Mouse (Mus musculus) neural tube, embryonic 14.5 days (tissue): ENCODE measurements around the gene St5. TPM values are rescaled to one million over a fixed set of nuclear protein-coding genes. Genes with fewer than 3 reads are reported as not detected.

Experiments
- ATAC-seq: fragments of 200-750 bp; cut with Nextera tagmentation; 2 replicates; pipeline ENCODE4 v1.8.0; 2017; ENCODE audit warnings: low read depth, mild to moderate bottlenecking, moderate TSS enrichment, moderate library complexity
- H3K27ac ChIP-seq: fragments of 300-500 bp; sonication (generic); 2 replicates; pipeline ENCODE4 v1.5.1; 2014; ENCODE audit warnings: low read depth, mild to moderate bottlenecking, control low read depth, low read length, moderate library complexity, mixed read lengths
- H3K27me3 ChIP-seq: fragments of 300-500 bp; sonication (generic); 2 replicates; pipeline ENCODE4 v1.6.1; 2014; ENCODE audit warnings: low read length; ENCODE audit not compliant: control insufficient read depth, insufficient read depth
- H3K36me3 ChIP-seq: fragments of 300-500 bp; sonication (generic); 2 replicates; pipeline ENCODE4 v1.6.1; 2014; ENCODE audit warnings: low read length, mixed read lengths; ENCODE audit not compliant: control insufficient read depth, insufficient read depth
- H3K4me1 ChIP-seq: fragments of 300-500 bp; sonication (generic); 2 replicates; pipeline ENCODE4 v1.6.1; 2014; ENCODE audit warnings: low read length; ENCODE audit not compliant: control insufficient read depth, insufficient read depth
- H3K4me2 ChIP-seq: fragments of 300-500 bp; sonication (generic); 2 replicates; pipeline ENCODE4 v1.6.1; 2014; ENCODE audit warnings: mild to moderate bottlenecking, low read depth, low read length, control low read depth
- H3K4me3 ChIP-seq: fragments of 300-500 bp; sonication (generic); 2 replicates; pipeline ENCODE4 v1.5.1; 2014; ENCODE audit warnings: low read depth, low read length, control low read depth, mixed read lengths
- H3K9ac ChIP-seq: fragments of 300-500 bp; sonication (generic); replicated peaks from 2 replicates; pipeline ENCODE4 v1.6.1; 2014; ENCODE audit warnings: low read depth, mild to moderate bottlenecking, control low read depth, low read length, mixed read lengths
- H3K9me3 ChIP-seq: fragments of 300-500 bp; sonication (generic); 2 replicates; pipeline ENCODE4 v1.6.1; 2016; ENCODE audit warnings: low read length; ENCODE audit not compliant: control insufficient read depth
- WGBS: fragments of 180-500 bp; shearing (Covaris S2); extraction: QIAGEN DNeasy Blood & Tissue Kit; methylation state at CpG from one replicate; pipeline ENCODE4 v1.1.7; 2014; 5-methylcytosine and 5-hydroxymethylcytosine counted together
- polyA plus RNA-seq: library from polyadenylated mRNA; unstranded; fragments of >200 nt; fragmentation: Nextera tagmentation; extraction: Ambion mirVana; gene quantifications from 2 replicates; pipeline ENCODE4 v1.2.1, GENCODE M21; 2014

St5 gene
- polyA plus RNA-seq, 1 experiment from 2014 or later, result 18.7 TPM

DNA sequence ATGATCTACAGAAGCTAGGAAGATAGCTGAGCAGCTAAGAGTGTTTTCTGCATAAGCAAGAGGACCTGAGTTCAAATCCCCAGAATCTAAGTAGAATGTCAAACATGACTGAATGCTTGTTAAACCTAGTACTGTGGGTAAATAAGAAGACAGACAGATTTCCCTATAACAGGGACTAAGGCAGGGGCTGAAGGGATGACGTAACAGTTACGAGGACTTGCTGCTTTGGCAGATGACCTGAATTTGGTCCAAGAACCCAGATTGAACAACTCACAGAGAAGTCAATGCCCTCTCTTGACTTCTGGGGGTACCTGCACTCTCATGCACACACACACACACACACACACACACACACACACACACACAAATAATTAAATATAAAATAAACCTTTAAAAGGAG lies 93.1 kb downstream of the St5 start:
- Histone ChIP-seq H3K4me3 (no peak overlapping the region), H3K4me1 (peaks cover 4% of the 10 kb centered on the region; the same call in 1 of the 2 replicates), H3K27ac (no peak overlapping the region), H3K9ac (no peak overlapping the region), H3K36me3 (no peaks in the 10 kb centered on the region), H3K9me3 (no peaks in the 10 kb centered on the region), H3K4me2 (no peak overlapping the region), H3K27me3 (no peaks in the 10 kb centered on the region)
- 75% methylated on average over 2 of the region's 2 CpGs for WGBS
- no peak for ATAC-seq

DNA sequence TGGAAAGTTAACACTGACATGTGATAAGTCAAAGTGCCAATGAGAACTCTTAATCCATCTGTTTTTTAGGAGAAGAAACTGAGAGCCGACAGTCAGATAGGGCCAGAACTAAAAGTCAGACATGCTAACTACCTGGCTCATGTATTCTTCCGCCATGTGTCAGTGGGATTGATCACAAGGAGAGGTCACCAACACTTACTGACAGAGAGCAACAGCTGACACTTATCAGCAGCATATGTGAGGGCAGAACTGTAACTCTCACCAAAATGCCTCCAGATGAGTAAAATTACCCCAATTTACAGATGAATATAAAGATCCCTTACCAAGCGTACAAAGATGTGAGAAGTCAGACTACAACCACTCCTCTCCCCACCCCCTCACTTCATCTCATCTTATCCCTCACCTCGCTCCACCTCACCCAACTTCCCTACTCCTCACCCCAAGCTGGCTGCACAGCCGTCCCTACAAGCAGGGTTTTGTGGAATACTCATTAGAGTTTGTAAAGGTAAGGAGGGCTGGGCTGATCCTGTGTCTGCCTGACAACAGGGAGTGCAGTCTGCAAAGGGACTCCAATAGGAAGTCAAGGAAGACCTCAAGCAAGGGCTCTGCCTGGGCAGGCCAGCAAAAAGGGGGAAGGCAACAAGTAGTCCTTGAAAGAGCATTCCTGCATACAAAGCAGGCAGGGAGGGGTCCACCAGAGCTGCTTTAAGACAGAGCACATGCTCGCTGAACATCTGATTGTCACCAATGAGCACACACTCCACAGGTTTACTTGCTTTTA lies 93.7 kb downstream of the St5 start:
- H3K9ac ChIP-seq, result no peak overlapping the region
- H3K9me3 ChIP-seq, result no peaks in the 10 kb centered on the region
- no peaks in the 10 kb centered on the region for H3K27me3 ChIP-seq
- no peaks in the 10 kb centered on the region for H3K36me3 ChIP-seq
- H3K4me1 ChIP-seq, result peaks cover 4% of the 10 kb centered on the region; the same call in 1 of the 2 replicates
- H3K4me2 ChIP-seq, result no peak overlapping the region
- H3K27ac ChIP-seq, result no peak overlapping the region
- no peak overlapping the region for H3K4me3 ChIP-seq
- WGBS, result 67% methylated on average over 6 of the region's 6 CpGs
- ATAC-seq, result no peak

DNA sequence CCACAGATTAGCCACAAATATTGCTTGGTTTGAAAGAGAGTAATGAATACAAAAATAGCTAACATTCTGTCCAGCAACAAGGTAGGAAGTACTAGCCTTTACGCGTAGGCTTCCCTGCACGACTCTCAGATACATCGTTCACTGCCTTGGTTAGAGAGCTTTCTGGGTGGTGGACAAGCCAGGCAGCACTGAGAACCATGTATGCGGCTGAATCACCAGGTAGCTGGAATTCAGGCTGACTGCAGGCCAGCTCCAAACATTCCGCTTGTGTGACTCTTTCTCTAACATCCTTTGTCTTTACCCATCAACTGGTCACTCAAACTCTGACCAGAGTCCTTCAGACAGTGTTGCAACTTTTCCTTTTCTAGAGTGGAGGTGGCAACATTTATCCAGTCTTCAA lies 94.6 kb downstream of the St5 start:
- Histone ChIP-seq H3K4me1 (peaks cover 3% of the 10 kb centered on the region; the same call in 1 of the 2 replicates), H3K4me3 (no peak overlapping the region), H3K4me2 (no peak overlapping the region), H3K36me3 (no peaks in the 10 kb centered on the region), H3K9ac (no peak overlapping the region), H3K9me3 (no peaks in the 10 kb centered on the region), H3K27ac (no peak overlapping the region), H3K27me3 (no peaks in the 10 kb centered on the region)
- 90% methylated on average over 6 of the region's 6 CpGs for WGBS
- no peak for ATAC-seq

DNA sequence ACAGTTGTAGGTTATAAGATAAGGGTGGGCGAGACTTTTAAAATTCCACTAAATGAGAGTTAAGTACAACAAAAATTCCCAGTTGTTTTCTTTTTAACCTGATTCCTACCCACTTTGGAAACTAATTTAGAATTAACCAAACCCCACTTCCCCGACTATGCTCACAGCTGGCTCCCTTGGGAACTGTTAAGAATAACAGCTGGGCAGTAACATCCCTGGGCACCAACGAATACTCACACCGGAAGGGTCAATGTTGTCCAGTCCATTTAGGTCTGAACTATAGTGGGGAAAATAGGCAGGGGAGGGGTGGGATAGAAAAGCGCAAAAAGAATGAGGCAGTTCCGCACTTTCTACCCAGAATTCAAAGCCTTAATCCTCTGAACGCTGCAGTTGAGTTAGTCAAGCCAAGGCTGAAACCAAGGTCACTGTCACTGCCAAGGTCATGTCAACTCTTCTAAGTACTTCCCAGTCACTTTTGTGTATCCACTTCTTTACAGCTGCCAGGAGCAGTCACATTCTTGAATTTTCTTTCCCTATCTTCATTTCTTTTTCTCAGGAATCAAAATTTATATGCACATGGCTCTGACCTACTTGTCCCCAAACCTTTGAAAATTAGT lies 96.3 kb downstream of the St5 start:
- H3K9me3 ChIP-seq, result no peaks in the 10 kb centered on the region
- H3K4me1 ChIP-seq, result no peaks in the 10 kb centered on the region
- no peak overlapping the region for H3K4me2 ChIP-seq
- no peaks in the 10 kb centered on the region for H3K36me3 ChIP-seq
- H3K4me3 ChIP-seq, result no peak overlapping the region
- no peak overlapping the region for H3K9ac ChIP-seq
- no peak overlapping the region for H3K27ac ChIP-seq
- no peak for ATAC-seq
- H3K27me3 ChIP-seq, result no peaks in the 10 kb centered on the region
- WGBS, result 73% methylated on average over 7 of the region's 7 CpGs

DNA sequence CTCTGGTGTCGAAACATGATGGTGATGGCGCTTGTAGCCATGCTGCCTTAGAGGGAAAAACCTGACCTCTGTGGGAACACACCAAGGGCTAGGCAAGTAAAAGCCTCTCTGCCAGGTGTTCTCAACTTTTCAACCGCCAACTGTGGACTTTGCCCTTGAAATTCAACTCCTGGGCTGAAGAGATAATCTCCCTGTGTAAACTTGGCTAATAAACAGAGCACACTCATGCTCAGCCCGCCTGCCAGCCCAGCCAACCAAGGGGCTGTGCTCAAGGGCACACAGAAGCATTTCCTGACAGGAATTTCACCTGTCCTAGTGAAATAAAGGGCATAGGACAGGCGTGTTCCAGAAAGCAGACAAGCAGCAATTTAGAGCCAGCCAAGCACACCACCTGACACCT lies 100.8 kb downstream of the St5 start:
- Histone ChIP-seq H3K4me2 (no peak overlapping the region), H3K4me1 (no peaks in the 10 kb centered on the region), H3K4me3 (no peak overlapping the region), H3K27ac (no peak overlapping the region), H3K9me3 (no peaks in the 10 kb centered on the region), H3K36me3 (no peaks in the 10 kb centered on the region), H3K27me3 (no peaks in the 10 kb centered on the region), H3K9ac (no peak overlapping the region)
- WGBS, result 89% methylated on average over 5 of the region's 5 CpGs
- ATAC-seq, result no peak

DNA sequence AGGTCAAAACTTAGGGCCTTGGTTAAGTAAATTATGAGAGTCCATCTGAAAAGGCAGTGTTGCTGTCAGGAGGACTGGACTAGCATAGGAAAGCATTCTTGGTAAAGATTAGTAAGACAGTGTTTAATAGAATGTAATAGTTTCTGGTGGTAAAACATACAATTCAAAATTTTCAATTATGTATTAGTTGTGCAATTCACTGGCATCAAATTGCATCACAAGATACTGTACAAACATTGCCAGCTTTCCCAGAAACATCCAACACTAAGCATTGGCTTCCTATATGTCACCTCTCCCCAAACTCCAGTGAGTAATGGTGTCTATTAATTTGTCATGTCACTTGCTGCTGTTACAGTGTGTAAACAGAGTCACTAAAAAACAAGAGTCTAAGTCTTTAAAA lies 101.4 kb downstream of the St5 start:
- H3K4me3 ChIP-seq, result no peak overlapping the region
- H3K27ac ChIP-seq, result no peak overlapping the region
- no peaks in the 10 kb centered on the region for H3K36me3 ChIP-seq
- no peak overlapping the region for H3K4me2 ChIP-seq
- no peak for ATAC-seq
- no peaks in the 10 kb centered on the region for H3K27me3 ChIP-seq
- no peaks in the 10 kb centered on the region for H3K9me3 ChIP-seq
- no peak overlapping the region for H3K9ac ChIP-seq
- H3K4me1 ChIP-seq, result no peaks in the 10 kb centered on the region

DNA sequence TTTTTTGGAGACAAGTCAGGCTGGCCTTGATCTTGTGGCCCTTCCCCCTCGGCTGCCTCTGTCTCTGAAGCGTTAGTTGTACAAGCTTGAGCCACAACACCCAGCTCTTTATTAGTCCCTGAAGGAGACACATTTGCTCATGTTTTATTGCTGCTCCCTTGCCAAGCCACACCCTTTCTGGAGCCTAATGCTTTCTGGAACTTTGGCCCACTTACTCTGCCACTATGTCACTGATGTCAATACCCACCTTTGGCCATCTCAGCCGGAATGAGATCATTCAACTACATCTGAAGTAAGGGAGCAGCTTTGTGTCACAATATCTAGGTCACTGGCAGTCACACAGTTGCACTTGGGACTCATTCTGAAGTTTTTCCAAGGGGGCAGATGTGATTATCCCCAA lies 102.7 kb downstream of the St5 start:
- Histone ChIP-seq H3K4me2 (no peak overlapping the region), H3K4me1 (no peaks in the 10 kb centered on the region), H3K9ac (no peak overlapping the region), H3K9me3 (no peaks in the 10 kb centered on the region), H3K27me3 (no peaks in the 10 kb centered on the region), H3K27ac (no peak overlapping the region), H3K4me3 (no peak overlapping the region), H3K36me3 (no peaks in the 10 kb centered on the region)
- ATAC-seq, result no peak; the same call in 1 of the 2 replicates
- WGBS, result 38% methylated on average over 3 of the region's 3 CpGs

DNA sequence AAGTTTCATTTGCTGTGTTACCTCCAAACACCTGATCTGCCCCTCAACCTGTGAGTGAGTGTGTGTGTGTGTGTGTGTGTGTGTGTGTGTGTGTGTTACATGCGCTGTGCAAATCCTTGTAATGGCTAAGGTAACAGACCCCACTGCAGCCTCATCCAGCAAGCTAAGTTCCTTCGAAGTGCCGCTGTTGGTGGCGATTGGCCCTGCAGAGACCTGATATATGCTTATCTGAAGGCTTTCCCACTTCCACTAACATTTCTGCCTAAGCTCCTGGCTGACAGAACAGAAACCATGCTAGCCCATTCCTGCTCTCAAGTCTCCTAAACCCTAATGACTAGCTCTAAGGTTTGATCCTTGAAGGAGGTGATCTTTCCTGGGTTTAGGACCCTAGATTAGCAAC lies 103.4 kb downstream of the St5 start:
- Histone ChIP-seq H3K4me1 (no peaks in the 10 kb centered on the region), H3K27ac (no peak overlapping the region), H3K9ac (no peak overlapping the region), H3K4me3 (no peak overlapping the region), H3K4me2 (no peak overlapping the region), H3K36me3 (no peaks in the 10 kb centered on the region), H3K9me3 (no peaks in the 10 kb centered on the region), H3K27me3 (no peaks in the 10 kb centered on the region)
- no peak for ATAC-seq
- 93% methylated on average over 4 of the region's 4 CpGs for WGBS

DNA sequence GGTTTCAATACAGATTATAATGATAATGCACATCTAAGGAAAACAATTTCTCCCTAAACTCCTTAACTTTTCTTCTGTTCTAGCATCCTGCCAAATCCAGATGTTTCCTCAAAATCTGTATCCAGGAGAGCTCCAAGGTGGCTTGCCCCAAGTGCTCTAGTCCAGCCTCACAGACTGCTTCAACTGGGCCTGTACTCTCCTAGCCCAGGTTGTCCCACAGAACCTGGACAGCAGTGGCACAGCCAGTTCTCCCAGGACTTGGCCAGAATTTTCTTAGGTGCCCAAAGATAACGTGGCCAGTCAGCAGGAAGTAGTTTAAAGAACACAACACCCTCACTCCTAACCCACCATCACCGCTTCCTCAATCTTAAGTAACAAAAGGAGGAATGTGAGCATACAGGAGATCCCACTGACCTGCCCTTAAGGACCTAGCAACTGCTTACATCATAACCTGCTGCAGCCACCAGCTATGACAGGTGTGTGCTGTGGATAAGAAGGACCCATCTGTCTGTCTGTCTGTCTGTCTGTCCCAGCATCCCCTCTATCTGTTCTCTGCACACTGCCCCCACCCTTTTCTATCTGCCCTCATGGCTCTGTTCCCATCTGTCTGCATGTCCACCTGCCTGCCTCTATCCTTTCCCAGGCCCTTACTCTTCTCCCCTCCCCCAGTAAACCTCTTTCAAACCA lies 108.4 kb downstream of the St5 start:
- no peak overlapping the region for H3K9ac ChIP-seq
- ATAC-seq, result no peak
- no peaks in the 10 kb centered on the region for H3K36me3 ChIP-seq
- no peaks in the 10 kb centered on the region for H3K27me3 ChIP-seq
- H3K27ac ChIP-seq, result no peak overlapping the region
- no peak overlapping the region for H3K4me2 ChIP-seq
- H3K4me1 ChIP-seq, result 0 out of 2 replicates have a peak, but pooled peaks cover 3% of the 10 kb centered on the region
- whole genome bisulfite sequencing, result 87% methylated on average over 2 of the region's 2 CpGs
- no peaks in the 10 kb centered on the region for H3K9me3 ChIP-seq
- no peak overlapping the region for H3K4me3 ChIP-seq
